Mouse (Mus musculus): Measurements from ENCODE around the gene Tnxb. TPM values are rescaled to one million over a fixed set of nuclear protein-coding genes. Genes with fewer than 3 reads are reported as not detected.
"Not testable (repeated sequence)": the region's sequence is repeated elsewhere in the genome, so short reads cannot be mapped to it uniquely, and the experiment has no call there.

The Tnxb gene
- polyA plus RNA-seq, 1 experiment from 2014 or later: 0.09 TPM

DNA sequence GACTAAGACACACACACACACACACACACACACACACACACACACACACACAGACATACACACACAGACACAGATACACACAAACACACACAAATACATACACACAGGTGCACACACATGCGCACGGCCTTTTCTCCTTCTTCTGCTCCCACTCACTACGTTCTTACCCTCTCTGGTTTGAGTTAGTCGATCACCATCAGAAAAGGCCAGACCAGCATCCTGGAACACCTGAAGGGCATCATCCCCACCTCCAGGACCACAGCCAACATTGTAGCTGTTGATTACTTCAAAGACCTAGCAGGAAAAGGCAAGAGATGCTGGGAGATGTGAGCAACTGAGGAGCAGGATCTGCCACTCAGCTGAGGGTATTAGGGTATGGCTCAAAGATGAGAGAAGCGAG is 67.1 kb downstream of the Tnxb start:
- not testable (repeated sequence) for H3K9ac ChIP-seq (ENCODE audit: low read depth, low read length); H3K4me3 ChIP-seq (ENCODE audit: low read depth, low read length); H3K4me1 ChIP-seq (replicated peaks; ENCODE audit: control insufficient read depth, insufficient read depth, low read length); H3K27me3 ChIP-seq (ENCODE audit: control insufficient read depth, insufficient read depth, low read length); H3K36me3 ChIP-seq (ENCODE audit: control insufficient read depth, insufficient read depth, low read length); H3K27ac ChIP-seq (ENCODE audit: low read depth, low read length); DNase-seq (ENCODE audit: low spot score); H3K4me2 ChIP-seq (replicated peaks; ENCODE audit: low read depth, low read length); H3K9me3 ChIP-seq (ENCODE audit: control insufficient read depth, low read length); ATAC-seq (ENCODE audit: low FRiP score)
- 88% methylated on average over 5 of the region's 5 CpGs for whole genome bisulfite sequencing

DNA sequence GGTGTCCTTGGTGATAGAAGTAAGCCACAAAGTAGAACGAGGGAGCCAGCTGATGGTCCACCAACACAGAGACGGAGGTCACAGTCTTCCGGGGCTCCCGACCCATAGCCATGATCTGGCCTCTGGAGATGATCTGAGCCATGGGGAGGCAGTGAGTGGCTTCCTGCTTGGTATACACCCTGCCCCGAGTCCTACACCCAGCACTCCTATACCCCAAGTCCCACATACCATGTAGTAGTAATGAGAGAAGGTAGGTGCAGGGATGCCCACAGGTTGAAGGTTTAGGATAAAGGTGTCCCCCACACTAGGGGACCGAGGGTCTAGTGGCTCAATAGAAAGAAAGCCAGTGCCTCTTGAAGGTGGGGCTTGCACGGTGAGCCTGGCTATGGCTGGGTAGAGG is 69.4 kb downstream of the Tnxb start:
- ATAC-seq (ENCODE audit: low FRiP score): not testable (repeated sequence)
- 85% methylated on average over 7 of the region's 7 CpGs for WGBS

DNA sequence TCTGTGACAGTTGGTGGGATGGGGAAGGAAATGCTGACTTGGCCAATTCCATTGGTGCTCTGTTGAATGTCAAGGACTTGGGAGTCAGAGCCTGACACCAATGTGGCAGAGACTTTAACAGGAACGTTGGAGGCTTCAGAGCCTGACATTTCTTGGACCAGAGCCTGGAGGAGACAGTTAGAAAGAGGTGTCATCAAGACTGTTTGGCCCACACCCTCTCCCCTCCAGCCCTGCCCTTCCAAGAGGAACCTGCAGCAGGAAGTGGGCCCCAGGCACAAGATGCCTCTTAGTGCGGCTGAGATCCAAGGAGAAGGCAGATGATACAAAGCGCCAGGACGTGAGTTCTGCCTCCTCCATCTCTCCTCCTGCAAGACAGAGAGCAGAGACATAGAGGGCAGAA is 69.9 kb downstream of the Tnxb start:
- Histone ChIP-seq H3K27ac (ENCODE audit: low read depth, low read length) (no peak overlapping the region), H3K9me3 (ENCODE audit: control insufficient read depth, low read length) (no peaks in the 10 kb centered on the region), H3K9ac (ENCODE audit: low read depth, low read length) (no peak overlapping the region), H3K36me3 (ENCODE audit: control insufficient read depth, insufficient read depth, low read length) (no peaks in the 10 kb centered on the region), H3K4me1 (replicated peaks; ENCODE audit: control insufficient read depth, insufficient read depth, low read length) (no peaks in the 10 kb centered on the region), H3K27me3 (ENCODE audit: control insufficient read depth, insufficient read depth, low read length) (no peaks in the 10 kb centered on the region), H3K4me2 (replicated peaks; ENCODE audit: low read depth, low read length) (no peak overlapping the region), H3K4me3 (ENCODE audit: low read depth, low read length) (no peak overlapping the region)
- WGBS: 75% methylated on average over 4 of the region's 4 CpGs
- DNase-seq (ENCODE audit: low spot score) (no peak), ATAC-seq (ENCODE audit: low FRiP score) (no peak)

More for the DNA sequence above, 69.4 kb downstream of the Tnxb start:
- H3K4me2 ChIP-seq (replicated peaks; ENCODE audit: low read depth, low read length); H3K27me3 ChIP-seq (ENCODE audit: control insufficient read depth, insufficient read depth, low read length); H3K9me3 ChIP-seq (ENCODE audit: control insufficient read depth, low read length); H3K9ac ChIP-seq (ENCODE audit: low read depth, low read length); H3K27ac ChIP-seq (ENCODE audit: low read depth, low read length); H3K36me3 ChIP-seq (ENCODE audit: control insufficient read depth, insufficient read depth, low read length); H3K4me1 ChIP-seq (replicated peaks; ENCODE audit: control insufficient read depth, insufficient read depth, low read length); H3K4me3 ChIP-seq (ENCODE audit: low read depth, low read length); DNase-seq (ENCODE audit: low spot score): not testable (repeated sequence)

DNA sequence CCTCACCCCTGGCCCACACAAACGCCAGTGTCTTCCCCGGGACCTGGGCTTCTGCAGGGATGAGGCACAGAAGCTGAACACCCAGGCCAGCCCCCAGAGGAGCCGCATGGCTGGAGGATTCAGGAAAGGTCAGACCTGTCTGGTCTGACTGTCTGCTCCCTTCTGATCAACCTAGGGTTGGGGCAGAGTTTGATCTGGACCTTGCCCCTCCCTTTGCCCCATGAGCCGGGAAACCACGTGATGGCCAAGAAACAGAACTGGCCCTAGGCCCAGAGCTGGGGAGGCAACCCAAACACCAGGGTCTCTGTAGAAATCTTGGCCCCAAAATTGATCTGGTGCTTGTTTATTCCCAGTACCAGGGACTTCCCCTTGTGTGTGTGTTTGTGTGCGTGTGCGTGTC is 73.4 kb downstream of the Tnxb start, which contains the start of gene C4b:
Gene C4b, minus strand, starts transcription at position 164 of the 400 bp plus-strand sequence.
- ATAC-seq (ENCODE audit: low FRiP score): no peak
- DNase-seq (ENCODE audit: low spot score): no peak

DNA sequence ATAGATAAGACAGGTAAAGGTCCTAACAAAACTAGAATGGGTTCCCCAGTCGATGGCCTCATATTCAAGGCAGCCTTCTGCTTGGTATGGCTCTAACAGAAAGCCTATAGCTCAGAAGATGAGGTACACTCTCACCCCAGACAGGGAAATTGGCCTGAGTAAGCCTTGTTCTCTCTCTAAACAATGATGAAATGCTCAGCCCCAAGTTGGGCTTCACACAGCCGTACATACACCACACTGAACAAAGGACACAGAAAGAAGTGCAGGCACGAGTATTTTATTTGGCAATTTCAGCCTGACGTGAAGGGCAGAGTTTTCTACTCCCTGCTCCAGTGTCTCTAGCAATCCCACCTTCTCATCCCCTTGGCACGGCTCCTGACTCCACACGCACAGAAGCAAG is 73.9 kb downstream of the Tnxb start:
- H3K4me1 ChIP-seq (replicated peaks; ENCODE audit: control insufficient read depth, insufficient read depth, low read length): no peaks in the 10 kb centered on the region
- no peak overlapping the region for H3K9ac ChIP-seq (ENCODE audit: low read depth, low read length)
- H3K9me3 ChIP-seq (ENCODE audit: control insufficient read depth, low read length): peaks cover 3% of the 10 kb centered on the region; the same call in 1 of the 2 replicates
- ATAC-seq (ENCODE audit: low FRiP score) (no peak), DNase-seq (ENCODE audit: low spot score) (no peak)
- no peaks in the 10 kb centered on the region for H3K36me3 ChIP-seq (ENCODE audit: control insufficient read depth, insufficient read depth, low read length)
- H3K27me3 ChIP-seq (ENCODE audit: control insufficient read depth, insufficient read depth, low read length): no peaks in the 10 kb centered on the region
- WGBS: 81% methylated on average over 6 of the region's 6 CpGs
- H3K27ac ChIP-seq (ENCODE audit: low read depth, low read length): no peak overlapping the region
- H3K4me2 ChIP-seq (replicated peaks; ENCODE audit: low read depth, low read length): no peak overlapping the region
- H3K4me3 ChIP-seq (ENCODE audit: low read depth, low read length): no peak overlapping the region

More for the DNA sequence above, 73.4 kb downstream of the Tnxb start, which contains the start of gene C4b:
- H3K9me3 ChIP-seq (ENCODE audit: control insufficient read depth, low read length): no peaks in the 10 kb centered on the region
- no peaks in the 10 kb centered on the region for H3K27me3 ChIP-seq (ENCODE audit: control insufficient read depth, insufficient read depth, low read length)
- no peak within 1 kb of the TSS for H3K4me3 ChIP-seq (ENCODE audit: low read depth, low read length)
- WGBS: 85% methylated on average over 7 of the region's 7 CpGs
- no peak within 1 kb of the TSS for H3K4me2 ChIP-seq (replicated peaks; ENCODE audit: low read depth, low read length)
- H3K4me1 ChIP-seq (replicated peaks; ENCODE audit: control insufficient read depth, insufficient read depth, low read length): no peaks in the 10 kb centered on the region
- H3K36me3 ChIP-seq (ENCODE audit: control insufficient read depth, insufficient read depth, low read length): no peaks in the 10 kb centered on the region
- no peak within 1 kb of the TSS for H3K27ac ChIP-seq (ENCODE audit: low read depth, low read length)
- no peak within 1 kb of the TSS for H3K9ac ChIP-seq (ENCODE audit: low read depth, low read length)

DNA sequence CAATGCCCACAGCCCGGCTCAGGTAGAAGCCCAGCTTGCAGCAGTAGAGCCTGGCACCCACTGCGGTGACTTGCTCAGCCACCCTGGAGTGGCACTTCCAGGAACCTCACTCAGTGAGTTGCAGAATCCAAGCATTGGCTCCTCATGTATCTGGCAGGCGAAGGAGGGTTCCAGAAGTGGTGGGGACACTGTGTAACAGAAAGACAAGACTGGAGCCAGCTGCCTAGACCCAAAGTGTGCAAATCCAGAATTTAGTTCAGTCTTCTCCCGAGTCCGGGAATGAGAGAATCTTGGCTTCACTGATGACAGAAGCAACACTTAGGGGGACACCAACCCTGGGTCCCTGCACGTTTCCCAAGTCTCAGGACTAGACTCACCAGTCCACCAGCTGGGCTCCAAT is 74.3 kb downstream of the Tnxb start:
- ATAC-seq (ENCODE audit: low FRiP score); H3K9ac ChIP-seq (ENCODE audit: low read depth, low read length); H3K27me3 ChIP-seq (ENCODE audit: control insufficient read depth, insufficient read depth, low read length); H3K4me2 ChIP-seq (replicated peaks; ENCODE audit: low read depth, low read length); H3K27ac ChIP-seq (ENCODE audit: low read depth, low read length); H3K4me3 ChIP-seq (ENCODE audit: low read depth, low read length); H3K9me3 ChIP-seq (ENCODE audit: control insufficient read depth, low read length); H3K36me3 ChIP-seq (ENCODE audit: control insufficient read depth, insufficient read depth, low read length); H3K4me1 ChIP-seq (replicated peaks; ENCODE audit: control insufficient read depth, insufficient read depth, low read length); DNase-seq (ENCODE audit: low spot score): not testable (repeated sequence)
- WGBS: 89% methylated on average over 5 of the region's 6 CpGs

DNA sequence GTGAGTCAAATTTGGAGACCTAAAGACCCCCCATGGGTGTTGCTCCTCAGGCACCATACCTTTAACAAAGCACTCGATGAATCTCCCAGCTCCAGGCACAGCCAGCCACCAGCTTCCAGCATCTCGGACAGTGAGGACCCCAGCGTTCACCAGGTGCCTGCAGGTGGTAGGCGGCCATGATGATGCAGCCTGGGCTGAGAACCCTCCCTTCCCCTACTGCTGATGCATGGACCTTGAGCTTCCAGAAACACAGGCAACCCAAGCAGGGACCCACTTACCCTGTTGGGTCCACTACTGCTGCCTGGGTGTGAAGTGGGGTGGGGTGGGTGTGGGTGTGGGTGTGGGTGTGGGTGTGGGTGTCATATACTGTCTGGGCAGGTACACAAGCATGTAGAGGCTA is 74.8 kb downstream of the Tnxb start:
- not testable (repeated sequence) for H3K4me1 ChIP-seq (replicated peaks; ENCODE audit: control insufficient read depth, insufficient read depth, low read length); H3K27ac ChIP-seq (ENCODE audit: low read depth, low read length); H3K36me3 ChIP-seq (ENCODE audit: control insufficient read depth, insufficient read depth, low read length); H3K27me3 ChIP-seq (ENCODE audit: control insufficient read depth, insufficient read depth, low read length); H3K4me2 ChIP-seq (replicated peaks; ENCODE audit: low read depth, low read length); ATAC-seq (ENCODE audit: low FRiP score); H3K9ac ChIP-seq (ENCODE audit: low read depth, low read length); H3K4me3 ChIP-seq (ENCODE audit: low read depth, low read length); DNase-seq (ENCODE audit: low spot score); H3K9me3 ChIP-seq (ENCODE audit: control insufficient read depth, low read length)
- WGBS: 96% methylated on average over 4 of the region's 4 CpGs

DNA sequence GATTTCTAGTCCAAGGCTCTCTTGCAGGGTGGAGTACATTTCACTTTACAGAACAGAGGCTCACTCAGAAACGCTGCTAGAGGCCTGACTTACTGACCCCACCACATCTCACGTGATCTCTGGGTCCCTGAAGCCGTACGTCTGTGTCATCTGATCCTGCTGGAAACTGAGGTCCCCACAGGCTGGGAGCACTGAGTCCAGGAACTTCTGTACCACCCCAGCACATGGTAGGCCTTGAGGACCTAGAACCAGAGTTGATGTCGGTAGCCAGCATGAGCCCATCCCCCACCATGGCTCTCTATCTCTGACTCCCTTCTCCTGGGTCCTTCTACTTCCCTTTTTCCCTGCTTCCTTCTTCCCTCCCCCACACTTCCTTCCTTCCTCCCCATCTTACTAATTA is 76.2 kb downstream of the Tnxb start:
- no peak overlapping the region for H3K4me3 ChIP-seq (ENCODE audit: low read depth, low read length)
- no peak overlapping the region for H3K4me2 ChIP-seq (replicated peaks; ENCODE audit: low read depth, low read length)
- H3K9ac ChIP-seq (ENCODE audit: low read depth, low read length): no peak overlapping the region
- H3K9me3 ChIP-seq (ENCODE audit: control insufficient read depth, low read length): peaks cover 5% of the 10 kb centered on the region; the same call in 1 of the 2 replicates
- no peaks in the 10 kb centered on the region for H3K27me3 ChIP-seq (ENCODE audit: control insufficient read depth, insufficient read depth, low read length)
- no peak overlapping the region for H3K27ac ChIP-seq (ENCODE audit: low read depth, low read length)
- no peaks in the 10 kb centered on the region for H3K36me3 ChIP-seq (ENCODE audit: control insufficient read depth, insufficient read depth, low read length)
- no peaks in the 10 kb centered on the region for H3K4me1 ChIP-seq (replicated peaks; ENCODE audit: control insufficient read depth, insufficient read depth, low read length)
- no peak for ATAC-seq (ENCODE audit: low FRiP score)
- no peak for DNase-seq (ENCODE audit: low spot score)
- WGBS: 78% methylated on average over 5 of the region's 5 CpGs

DNA sequence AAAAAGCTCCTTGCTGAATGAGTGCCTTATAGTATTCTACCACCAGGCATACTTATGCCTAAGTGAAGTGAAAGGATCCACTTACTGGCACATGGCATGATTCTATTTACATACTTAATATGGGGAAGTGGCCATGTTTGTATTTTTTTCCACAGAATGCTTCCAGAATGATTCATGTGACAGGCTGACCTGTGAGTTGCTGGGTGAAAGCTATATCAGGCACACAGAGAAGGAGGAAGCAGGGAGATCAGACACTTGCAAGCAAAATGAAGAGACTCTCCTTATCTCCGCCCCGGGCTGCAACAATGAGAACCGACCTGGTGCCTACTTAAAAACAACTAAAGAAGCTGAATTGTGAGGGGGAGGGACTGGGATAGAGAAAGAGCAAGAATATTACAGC is 91.1 kb downstream of the Tnxb start:
- Histone ChIP-seq H3K4me2 (replicated peaks; ENCODE audit: low read depth, low read length) (no peak overlapping the region), H3K36me3 (ENCODE audit: control insufficient read depth, insufficient read depth, low read length) (no peaks in the 10 kb centered on the region), H3K4me3 (ENCODE audit: low read depth, low read length) (no peak overlapping the region), H3K9ac (ENCODE audit: low read depth, low read length) (no peak overlapping the region), H3K9me3 (ENCODE audit: control insufficient read depth, low read length) (no peaks in the 10 kb centered on the region), H3K27ac (ENCODE audit: low read depth, low read length) (no peak overlapping the region), H3K27me3 (ENCODE audit: control insufficient read depth, insufficient read depth, low read length) (no peaks in the 10 kb centered on the region), H3K4me1 (replicated peaks; ENCODE audit: control insufficient read depth, insufficient read depth, low read length) (no peaks in the 10 kb centered on the region)
- WGBS: 77% methylated on average over 3 of the region's 3 CpGs
- DNase-seq (ENCODE audit: low spot score) (no peak), ATAC-seq (ENCODE audit: low FRiP score) (no peak)

Data from hindbrain, embryonic 11.5 days (tissue).